Mouse (Mus musculus): ENCODE measurements around the gene Agtpbp1. TPM values are rescaled to one million over a fixed set of nuclear protein-coding genes. Genes with fewer than 3 reads are reported as not detected.

The Agtpbp1 gene
- polyA plus RNA-seq, 1 experiment: 5.1 TPM

- no peaks in the 10 kb centered on the region for H3K27me3 ChIP-seq (ENCODE audit: control insufficient read depth, insufficient read depth, low read length)
- H3K27ac ChIP-seq (ENCODE audit: insufficient read depth, low read length): no peak overlapping the region
- H3K36me3 ChIP-seq (ENCODE audit: control insufficient read depth, insufficient read depth, low read length): no peaks in the 10 kb centered on the region; the same call in 1 of the 2 replicates
- TF ChIP-seq CTCF (IDR thresholded peaks at IDR 0.05; ENCODE audit: extremely low read depth, insufficient read depth, insufficient read length, insufficient replicate concordance) (no peak), POLR2A (IDR thresholded peaks at IDR 0.05; ENCODE audit: low read depth, low read length) (no peak)
- peaks cover 9% of the 10 kb centered on the region for H3K4me1 ChIP-seq (ENCODE audit: control insufficient read depth, insufficient read depth, insufficient read length)
- no peak for DNase-seq (ENCODE audit: low read depth in 1 of 2, low spot score in 2 of 2)
- WGBS: 79% methylated on average over 17 of the region's 17 CpGs
- H3K4me3 ChIP-seq (ENCODE audit: extremely low read depth, insufficient read depth, insufficient read length): no peak overlapping the region
Observed at GRCm38 (mm10) chr13:59554772-59555505, 30.1 kb downstream of the Agtpbp1 start.

GRCm38 (mm10) chr13:59552751-59553150 is 32.3 kb downstream of the Agtpbp1 start:
- Histone ChIP-seq H3K27ac (ENCODE audit: insufficient read depth, low read length) (no peak overlapping the region), H3K4me1 (ENCODE audit: control insufficient read depth, insufficient read depth, insufficient read length) (peaks cover 9% of the 10 kb centered on the region), H3K4me3 (ENCODE audit: extremely low read depth, insufficient read depth, insufficient read length) (no peak overlapping the region), H3K36me3 (ENCODE audit: control insufficient read depth, insufficient read depth, low read length) (no peaks in the 10 kb centered on the region; the same call in 1 of the 2 replicates), H3K27me3 (ENCODE audit: control insufficient read depth, insufficient read depth, low read length) (no peaks in the 10 kb centered on the region)
- TF ChIP-seq POLR2A (IDR thresholded peaks at IDR 0.05; ENCODE audit: low read depth, low read length) (no peak), CTCF (IDR thresholded peaks at IDR 0.05; ENCODE audit: extremely low read depth, insufficient read depth, insufficient read length, insufficient replicate concordance) (no peak)
- WGBS: 81% methylated on average over 2 of the region's 2 CpGs
- no peak for DNase-seq (ENCODE audit: low read depth in 1 of 2, low spot score in 2 of 2)

- peaks cover 9% of the 10 kb centered on the region for H3K4me1 ChIP-seq (ENCODE audit: control insufficient read depth, insufficient read depth, insufficient read length)
- no peaks in the 10 kb centered on the region; the same call in 1 of the 2 replicates for H3K36me3 ChIP-seq (ENCODE audit: control insufficient read depth, insufficient read depth, low read length)
- H3K27me3 ChIP-seq (ENCODE audit: control insufficient read depth, insufficient read depth, low read length): no peaks in the 10 kb centered on the region
- 95% methylated on average over 5 of the region's 5 CpGs for WGBS
- no peak for DNase-seq (ENCODE audit: low read depth in 1 of 2, low spot score in 2 of 2)
- no peak overlapping the region for H3K4me3 ChIP-seq (ENCODE audit: extremely low read depth, insufficient read depth, insufficient read length)
- no peak overlapping the region for H3K27ac ChIP-seq (ENCODE audit: insufficient read depth, low read length)
- TF ChIP-seq POLR2A (IDR thresholded peaks at IDR 0.05; ENCODE audit: low read depth, low read length): no peak
- TF ChIP-seq CTCF (IDR thresholded peaks at IDR 0.05; ENCODE audit: extremely low read depth, insufficient read depth, insufficient read length, insufficient replicate concordance): no peak
Observed at GRCm38 (mm10) chr13:59552286-59552685, 32.7 kb downstream of the Agtpbp1 start.

DNA sequence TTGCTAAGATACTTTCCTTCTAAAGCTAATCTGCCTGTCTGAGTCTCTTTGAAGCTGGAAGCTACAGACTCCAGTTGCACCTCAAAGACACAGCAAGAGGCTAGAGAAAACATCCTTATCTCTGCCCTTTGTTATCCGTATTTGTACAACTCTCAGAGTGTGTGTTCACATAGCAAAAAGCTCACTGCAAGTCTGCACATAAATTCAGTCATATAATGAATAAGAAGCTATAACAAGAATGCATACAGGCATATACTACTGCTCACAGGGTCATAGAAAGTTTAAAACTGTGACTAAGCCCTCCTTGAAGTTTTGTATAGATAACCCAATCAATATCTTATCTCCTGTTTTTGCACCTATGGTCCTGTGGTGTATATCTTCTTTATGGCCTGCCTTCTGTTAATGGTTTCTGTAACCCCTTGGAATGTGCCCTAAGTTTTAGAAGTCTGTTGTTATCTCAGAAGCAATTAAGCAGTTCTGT is 35.7 kb downstream of the Agtpbp1 start:
- H3K4me3 ChIP-seq (ENCODE audit: extremely low read depth, insufficient read depth, insufficient read length): no peak overlapping the region
- H3K4me1 ChIP-seq (ENCODE audit: control insufficient read depth, insufficient read depth, insufficient read length): no peaks in the 10 kb centered on the region
- no peak for DNase-seq (ENCODE audit: low read depth in 1 of 2, low spot score in 2 of 2)
- 63% methylated on average over 1 of the region's 1 CpGs for WGBS
- H3K27ac ChIP-seq (ENCODE audit: insufficient read depth, low read length): no peak overlapping the region
- no peaks in the 10 kb centered on the region for H3K27me3 ChIP-seq (ENCODE audit: control insufficient read depth, insufficient read depth, low read length)
- no peaks in the 10 kb centered on the region; the same call in 1 of the 2 replicates for H3K36me3 ChIP-seq (ENCODE audit: control insufficient read depth, insufficient read depth, low read length)
- TF ChIP-seq POLR2A (IDR thresholded peaks at IDR 0.05; ENCODE audit: low read depth, low read length) (no peak), CTCF (IDR thresholded peaks at IDR 0.05; ENCODE audit: extremely low read depth, insufficient read depth, insufficient read length, insufficient replicate concordance) (no peak)

DNA sequence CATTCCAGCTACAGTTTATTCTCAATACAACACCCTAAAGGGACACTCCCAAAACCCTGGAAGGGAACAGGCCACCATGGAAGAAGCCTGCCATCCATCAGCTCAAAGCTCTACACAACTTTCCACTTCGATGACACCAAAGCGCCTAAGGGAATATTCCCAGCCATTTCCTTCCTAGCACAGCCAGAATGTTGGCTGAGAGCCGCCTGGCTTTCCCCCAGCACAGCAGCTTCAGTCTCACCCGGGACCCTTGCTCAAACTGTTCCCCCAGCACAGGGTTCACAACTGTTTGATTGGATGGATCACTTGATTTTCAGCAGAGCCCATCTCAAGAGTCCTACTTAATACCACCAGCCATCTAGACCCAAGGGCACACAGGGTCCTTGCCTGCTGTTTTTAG is 37.3 kb downstream of the Agtpbp1 start:
- no peaks in the 10 kb centered on the region; the same call in 1 of the 2 replicates for H3K36me3 ChIP-seq (ENCODE audit: control insufficient read depth, insufficient read depth, low read length)
- 92% methylated on average over 4 of the region's 4 CpGs for WGBS
- no peak overlapping the region for H3K4me3 ChIP-seq (ENCODE audit: extremely low read depth, insufficient read depth, insufficient read length)
- DNase-seq (ENCODE audit: low read depth in 1 of 2, low spot score in 2 of 2): no peak
- TF ChIP-seq CTCF (IDR thresholded peaks at IDR 0.05; ENCODE audit: extremely low read depth, insufficient read depth, insufficient read length, insufficient replicate concordance) (no peak), POLR2A (IDR thresholded peaks at IDR 0.05; ENCODE audit: low read depth, low read length) (no peak)
- no peaks in the 10 kb centered on the region for H3K4me1 ChIP-seq (ENCODE audit: control insufficient read depth, insufficient read depth, insufficient read length)
- no peak overlapping the region for H3K27ac ChIP-seq (ENCODE audit: insufficient read depth, low read length)
- H3K27me3 ChIP-seq (ENCODE audit: control insufficient read depth, insufficient read depth, low read length): no peaks in the 10 kb centered on the region

DNA sequence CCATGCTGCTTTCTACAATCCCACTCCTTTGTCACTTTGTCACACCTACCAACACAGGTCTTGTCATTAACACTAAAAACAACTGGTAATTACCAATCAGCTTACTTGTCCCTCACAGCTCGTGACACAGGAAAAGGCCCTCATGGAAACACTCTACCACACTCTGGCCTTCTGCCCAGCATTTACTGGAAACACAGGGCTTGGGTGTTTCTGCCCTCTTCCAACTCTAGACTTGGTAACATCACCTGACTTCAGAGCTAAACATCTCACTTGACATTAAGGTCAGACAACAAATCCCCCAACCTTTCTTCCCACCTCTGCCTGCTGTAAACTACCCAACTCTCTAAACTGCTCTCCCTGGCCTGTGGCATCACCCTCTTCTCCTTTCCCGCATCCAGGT is 37.9 kb downstream of the Agtpbp1 start:
- H3K4me1 ChIP-seq (ENCODE audit: control insufficient read depth, insufficient read depth, insufficient read length): no peaks in the 10 kb centered on the region
- no peak overlapping the region for H3K4me3 ChIP-seq (ENCODE audit: extremely low read depth, insufficient read depth, insufficient read length)
- TF ChIP-seq POLR2A (IDR thresholded peaks at IDR 0.05; ENCODE audit: low read depth, low read length): no peak
- TF ChIP-seq CTCF (IDR thresholded peaks at IDR 0.05; ENCODE audit: extremely low read depth, insufficient read depth, insufficient read length, insufficient replicate concordance): no peak
- H3K36me3 ChIP-seq (ENCODE audit: control insufficient read depth, insufficient read depth, low read length): no peaks in the 10 kb centered on the region
- H3K27ac ChIP-seq (ENCODE audit: insufficient read depth, low read length): no peak overlapping the region
- 81% methylated on average over 2 of the region's 2 CpGs for WGBS
- no peak for DNase-seq (ENCODE audit: low read depth in 1 of 2, low spot score in 2 of 2)
- no peaks in the 10 kb centered on the region for H3K27me3 ChIP-seq (ENCODE audit: control insufficient read depth, insufficient read depth, low read length)

DNA sequence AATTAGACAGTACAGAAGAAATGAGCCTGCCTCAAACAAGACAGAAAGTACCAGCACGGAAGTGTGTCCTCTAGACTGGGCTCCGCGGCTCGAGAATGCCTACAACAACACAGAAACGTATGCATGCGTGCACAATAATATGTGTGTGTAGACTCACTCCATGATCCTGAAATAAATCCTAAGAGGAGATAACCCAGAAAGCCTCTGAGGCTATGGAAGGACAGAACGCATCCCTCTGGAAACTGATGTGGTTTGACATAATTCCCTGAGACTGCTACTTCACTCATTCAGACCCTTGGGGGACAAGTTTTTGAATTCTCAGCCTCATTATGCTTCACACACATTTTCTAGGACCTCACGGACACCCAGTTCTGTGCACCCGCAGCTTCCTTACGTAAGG is 42.6 kb downstream of the Agtpbp1 start:
- no peak overlapping the region for H3K4me3 ChIP-seq (ENCODE audit: extremely low read depth, insufficient read depth, insufficient read length)
- no peaks in the 10 kb centered on the region for H3K36me3 ChIP-seq (ENCODE audit: control insufficient read depth, insufficient read depth, low read length)
- WGBS: 95% methylated on average over 10 of the region's 10 CpGs
- DNase-seq (ENCODE audit: low read depth in 1 of 2, low spot score in 2 of 2): no peak
- no peak overlapping the region for H3K27ac ChIP-seq (ENCODE audit: insufficient read depth, low read length)
- TF ChIP-seq POLR2A (IDR thresholded peaks at IDR 0.05; ENCODE audit: low read depth, low read length) (no peak), CTCF (IDR thresholded peaks at IDR 0.05; ENCODE audit: extremely low read depth, insufficient read depth, insufficient read length, insufficient replicate concordance) (no peak)
- H3K4me1 ChIP-seq (ENCODE audit: control insufficient read depth, insufficient read depth, insufficient read length): no peaks in the 10 kb centered on the region
- H3K27me3 ChIP-seq (ENCODE audit: control insufficient read depth, insufficient read depth, low read length): no peaks in the 10 kb centered on the region
